Mouse (Mus musculus): ENCODE results near the gene Zc3h18.

DNA sequence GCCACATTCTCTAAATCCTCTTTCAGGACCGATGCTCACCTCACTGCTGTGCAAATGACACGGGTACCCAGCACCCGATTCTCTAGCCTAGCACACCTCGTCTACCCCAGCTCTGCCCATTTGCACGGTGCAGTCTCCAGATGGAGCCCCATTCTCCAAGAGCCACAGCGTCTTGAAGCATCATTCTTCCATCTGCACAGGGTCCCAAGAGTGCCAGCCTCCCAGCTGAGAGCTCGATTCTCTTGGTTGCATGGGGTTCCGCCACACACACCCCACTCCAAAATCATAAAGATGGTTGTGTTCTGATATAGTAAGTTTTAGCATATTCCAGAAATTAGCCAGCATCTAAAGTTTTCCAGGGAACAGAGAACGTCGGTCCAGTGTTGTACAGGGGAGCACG lies 33.1 kb upstream of the Zc3h18 start:
- TF ChIP-seq POLR2A (IDR thresholded peaks at IDR 0.05; ENCODE audit: low read depth, low read length) (no peak), CTCF (IDR thresholded peaks at IDR 0.05; ENCODE audit: borderline replicate concordance, insufficient read depth, low read length) (no peak)
